Mouse (Mus musculus) heart, embryonic 11.5 days (tissue): ENCODE results near the gene Tnfaip3. TPM values are rescaled to one million over a fixed set of nuclear protein-coding genes. Genes with fewer than 3 reads are reported as not detected.

Experiments
- ATAC-seq: fragments of 200-750 bp; cut with Nextera tagmentation; replicated peaks from 2 replicates; pipeline ENCODE4 v1.8.0; 2017; ENCODE audit warnings: moderate library complexity; ENCODE audit not compliant: insufficient number of reproducible peaks, low FRiP score, low TSS enrichment
- H3K27ac ChIP-seq: fragments of 300-500 bp; sonication (generic); 2 replicates; pipeline ENCODE4 v1.5.1; 2014; ENCODE audit warnings: mild to moderate bottlenecking, low read depth, low read length
- H3K27me3 ChIP-seq: fragments of 300-500 bp; sonication (generic); 2 replicates; pipeline ENCODE4 v1.6.1; 2014; ENCODE audit warnings: mild to moderate bottlenecking, low read length, mixed read lengths; ENCODE audit not compliant: control insufficient read depth, insufficient read depth
- H3K36me3 ChIP-seq: fragments of 300-500 bp; sonication (generic); 2 replicates; pipeline ENCODE4 v1.6.1; 2014; ENCODE audit warnings: mild to moderate bottlenecking, low read length, moderate library complexity, mixed read lengths; ENCODE audit not compliant: control insufficient read depth, insufficient read depth
- H3K4me1 ChIP-seq: fragments of 300-500 bp; sonication (generic); 2 replicates; pipeline ENCODE4 v1.6.1; 2014; ENCODE audit warnings: low read length; ENCODE audit not compliant: control insufficient read depth, insufficient read depth
- H3K4me2 ChIP-seq: fragments of 300-500 bp; sonication (generic); 2 replicates; pipeline ENCODE4 v1.6.1; 2014; ENCODE audit warnings: mild to moderate bottlenecking, moderate library complexity
- H3K4me3 ChIP-seq: fragments of 300-500 bp; sonication (generic); 2 replicates; pipeline ENCODE4 v1.5.1; 2014; ENCODE audit warnings: low read depth, low read length
- H3K9ac ChIP-seq: fragments of 300-500 bp; sonication (generic); 2 replicates; pipeline ENCODE4 v1.6.1; 2014; ENCODE audit warnings: mild to moderate bottlenecking, low read depth, low read length, moderate library complexity
- H3K9me3 ChIP-seq: fragments of 300-500 bp; sonication (generic); replicated peaks from 2 replicates; pipeline ENCODE4 v1.6.1; 2016; ENCODE audit warnings: low read length; ENCODE audit not compliant: control insufficient read depth
- WGBS: fragments of 180-500 bp; shearing (Covaris S2); extraction: QIAGEN DNeasy Blood & Tissue Kit; methylation state at CpG from one replicate; pipeline ENCODE4 v1.1.7; 2014; ENCODE audit not compliant: insufficient replicate concordance; 5-methylcytosine and 5-hydroxymethylcytosine counted together
- polyA plus RNA-seq: library from polyadenylated mRNA; unstranded; fragments of >200 nt; fragmentation: Nextera tagmentation; extraction: Ambion mirVana; gene quantifications from 2 replicates; pipeline ENCODE4 v1.2.1, GENCODE M21; 2014

Tnfaip3 gene
- polyA plus RNA-seq, 1 experiment from 2014 or later = 3.0 TPM

DNA sequence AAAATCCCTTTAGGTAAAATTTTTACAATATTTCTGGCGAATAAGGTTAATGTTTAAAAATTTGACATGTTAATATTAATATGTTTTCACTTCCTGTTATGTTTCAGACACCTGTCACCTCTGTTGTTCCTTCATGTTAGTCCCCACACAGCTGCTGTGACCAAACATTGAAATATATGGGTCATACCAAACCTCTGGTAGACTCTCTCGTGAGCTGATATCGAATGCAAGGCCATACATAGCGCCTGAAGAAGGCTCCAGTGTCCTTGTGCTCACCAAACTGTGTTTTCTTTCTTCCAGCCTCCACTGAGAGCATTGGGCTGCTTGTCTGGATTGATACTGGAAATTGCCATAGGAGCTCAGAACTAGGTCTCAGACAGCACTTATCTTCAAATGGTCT is 24.4 kb downstream of the Tnfaip3 start:
- H3K27ac ChIP-seq = no peak overlapping the region
- H3K4me1 ChIP-seq = no peaks in the 10 kb centered on the region
- ATAC-seq = no peak
- no peaks in the 10 kb centered on the region for H3K9me3 ChIP-seq
- no peaks in the 10 kb centered on the region for H3K27me3 ChIP-seq
- 77% methylated on average over 4 of the region's 4 CpGs for WGBS
- H3K36me3 ChIP-seq = no peaks in the 10 kb centered on the region
- no peak overlapping the region for H3K4me3 ChIP-seq
- no peak overlapping the region for H3K4me2 ChIP-seq
- H3K9ac ChIP-seq = no peak overlapping the region

DNA sequence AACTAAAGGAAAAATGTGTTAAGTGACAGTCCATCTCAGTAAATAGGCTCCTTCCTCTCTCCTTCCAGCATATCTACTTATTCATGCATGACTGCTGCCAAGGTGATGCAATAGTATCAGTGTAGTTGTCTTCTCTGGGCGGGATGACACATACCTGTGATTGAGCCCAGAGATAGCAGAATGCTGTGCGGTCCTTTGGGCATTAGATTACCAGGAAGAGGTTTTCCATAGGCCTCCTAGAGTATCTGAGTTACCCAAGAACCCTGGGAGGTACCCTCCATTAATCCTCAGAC is 27.6 kb downstream of the Tnfaip3 start:
- Histone ChIP-seq H3K27ac (no peak overlapping the region), H3K4me2 (no peak overlapping the region), H3K4me1 (no peaks in the 10 kb centered on the region), H3K9ac (no peak overlapping the region), H3K27me3 (no peaks in the 10 kb centered on the region), H3K9me3 (no peaks in the 10 kb centered on the region), H3K4me3 (no peak overlapping the region), H3K36me3 (no peaks in the 10 kb centered on the region)
- WGBS = 64% methylated on average over 2 of the region's 2 CpGs
- no peak for ATAC-seq

DNA sequence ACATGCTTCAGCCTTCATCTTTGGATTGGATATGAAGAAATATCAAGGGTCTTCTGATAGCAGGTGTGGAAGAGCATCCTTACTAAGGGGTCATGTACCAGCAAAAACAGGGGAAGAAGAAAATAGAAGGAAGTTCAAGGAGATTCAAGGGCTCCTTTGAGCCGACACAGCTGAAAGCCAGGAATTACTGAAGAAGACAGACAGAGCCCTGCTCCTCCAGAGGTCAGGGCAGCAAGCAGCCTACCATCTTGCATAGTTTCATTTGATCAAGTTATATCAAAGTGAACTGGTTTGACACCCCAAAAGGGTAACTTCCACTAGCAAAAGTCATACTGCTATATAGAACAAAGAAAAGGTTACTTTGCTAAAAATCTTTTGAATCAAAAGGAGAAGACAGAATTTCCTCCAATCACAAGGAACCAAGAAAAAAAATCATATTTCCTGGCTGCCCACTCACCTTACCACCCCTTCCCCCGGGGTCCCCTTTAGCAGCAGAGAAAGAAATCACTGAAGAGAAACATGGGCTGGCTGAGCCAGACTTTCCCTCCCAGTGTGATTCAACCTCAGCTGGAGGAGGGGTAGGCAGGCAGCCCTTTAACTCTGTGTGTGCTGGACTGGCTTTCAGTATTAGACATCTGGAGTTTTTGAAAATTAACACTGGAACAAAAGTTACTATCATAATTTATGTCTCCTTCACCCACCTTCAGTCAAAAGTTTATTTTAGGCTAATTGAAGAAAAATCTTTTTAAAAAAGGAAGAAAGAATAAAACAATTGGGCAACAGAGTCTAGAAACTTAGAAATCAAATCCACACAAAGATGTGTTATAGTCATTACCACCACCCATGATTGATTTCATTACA is 28.2 kb downstream of the Tnfaip3 start:
- no peaks in the 10 kb centered on the region for H3K36me3 ChIP-seq
- H3K4me1 ChIP-seq = no peaks in the 10 kb centered on the region
- H3K4me2 ChIP-seq = no peak overlapping the region
- no peaks in the 10 kb centered on the region for H3K9me3 ChIP-seq
- no peak overlapping the region for H3K4me3 ChIP-seq
- no peak overlapping the region for H3K9ac ChIP-seq
- H3K27ac ChIP-seq = no peak overlapping the region
- no peak for ATAC-seq
- H3K27me3 ChIP-seq = no peaks in the 10 kb centered on the region
- 20% methylated on average over 2 of the region's 2 CpGs for WGBS

DNA sequence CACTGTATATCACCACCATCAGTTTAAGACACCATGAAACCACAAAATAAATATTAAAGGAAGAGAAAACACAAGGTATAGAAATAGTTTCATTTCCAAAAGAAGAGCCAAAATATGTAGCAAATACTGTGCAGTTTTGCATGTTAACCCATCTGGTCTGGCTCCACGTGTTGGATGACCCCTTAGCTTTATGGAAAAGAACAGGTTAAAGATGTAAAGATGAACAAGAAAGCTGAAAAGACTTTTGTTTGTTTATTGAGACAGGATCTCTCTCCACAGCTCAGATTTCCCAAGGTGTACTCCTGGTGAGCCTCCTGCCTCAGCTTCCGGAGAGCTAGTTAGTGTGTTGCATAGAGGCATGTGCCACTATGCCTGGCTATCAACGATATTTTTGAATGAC is 29.9 kb downstream of the Tnfaip3 start:
- Histone ChIP-seq H3K9me3 (no peaks in the 10 kb centered on the region), H3K36me3 (no peaks in the 10 kb centered on the region), H3K27me3 (no peaks in the 10 kb centered on the region), H3K27ac (no peak overlapping the region), H3K4me1 (no peaks in the 10 kb centered on the region), H3K4me2 (no peak overlapping the region), H3K4me3 (no peak overlapping the region), H3K9ac (no peak overlapping the region)
- 83% methylated on average over 3 of the region's 3 CpGs for WGBS
- no peak for ATAC-seq

DNA sequence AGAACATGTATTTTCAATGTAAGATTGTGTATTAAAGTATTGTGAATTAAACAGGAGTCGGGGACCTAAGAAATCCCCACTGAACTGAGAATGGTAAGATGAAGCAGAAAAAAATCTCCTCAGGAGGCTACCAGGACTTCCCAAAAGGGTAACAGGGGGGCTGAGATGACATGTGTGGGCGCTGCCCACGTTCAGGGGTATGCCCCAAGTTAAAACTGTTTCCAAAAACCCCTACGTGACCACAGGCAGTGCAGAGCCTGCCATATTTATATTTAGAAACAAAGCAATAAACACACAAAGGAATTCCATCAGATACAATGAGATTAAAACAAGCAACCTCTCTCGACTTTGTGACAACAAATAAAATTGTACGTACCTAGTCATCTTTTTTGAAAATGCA is 31.9 kb downstream of the Tnfaip3 start:
- Histone ChIP-seq H3K9me3 (no peaks in the 10 kb centered on the region), H3K4me3 (no peak overlapping the region), H3K4me1 (no peaks in the 10 kb centered on the region), H3K36me3 (no peaks in the 10 kb centered on the region), H3K27me3 (no peaks in the 10 kb centered on the region), H3K27ac (no peak overlapping the region), H3K4me2 (no peak overlapping the region), H3K9ac (no peak overlapping the region)
- no peak for ATAC-seq
- whole genome bisulfite sequencing = 78% methylated on average over 6 of the region's 6 CpGs

DNA sequence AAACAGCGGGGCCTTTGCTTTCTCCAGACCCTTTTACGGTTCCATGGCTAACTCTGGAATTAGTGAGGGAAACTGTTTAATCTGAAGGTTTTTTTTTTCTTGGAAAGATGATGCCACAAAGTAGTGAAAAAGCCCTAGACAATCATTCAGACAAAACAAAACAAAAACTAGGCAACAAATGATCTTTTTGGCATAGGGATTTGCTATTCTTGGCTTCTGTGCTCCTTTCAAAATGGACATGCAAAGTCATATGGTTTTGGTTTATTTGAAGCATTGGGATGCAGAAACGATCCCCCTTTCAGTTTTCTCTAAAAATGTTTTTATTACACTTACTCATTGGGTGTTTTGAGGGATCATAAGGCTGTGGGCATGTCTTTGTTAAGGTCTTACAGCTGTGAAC is 41.0 kb downstream of the Tnfaip3 start:
- Histone ChIP-seq H3K4me3 (no peak overlapping the region), H3K4me1 (no peaks in the 10 kb centered on the region), H3K4me2 (no peak overlapping the region), H3K36me3 (no peaks in the 10 kb centered on the region), H3K27me3 (no peaks in the 10 kb centered on the region), H3K9ac (no peak overlapping the region), H3K9me3 (no peaks in the 10 kb centered on the region), H3K27ac (no peak overlapping the region)
- ATAC-seq = no peak
- 79% methylated on average over 3 of the region's 3 CpGs for WGBS

DNA sequence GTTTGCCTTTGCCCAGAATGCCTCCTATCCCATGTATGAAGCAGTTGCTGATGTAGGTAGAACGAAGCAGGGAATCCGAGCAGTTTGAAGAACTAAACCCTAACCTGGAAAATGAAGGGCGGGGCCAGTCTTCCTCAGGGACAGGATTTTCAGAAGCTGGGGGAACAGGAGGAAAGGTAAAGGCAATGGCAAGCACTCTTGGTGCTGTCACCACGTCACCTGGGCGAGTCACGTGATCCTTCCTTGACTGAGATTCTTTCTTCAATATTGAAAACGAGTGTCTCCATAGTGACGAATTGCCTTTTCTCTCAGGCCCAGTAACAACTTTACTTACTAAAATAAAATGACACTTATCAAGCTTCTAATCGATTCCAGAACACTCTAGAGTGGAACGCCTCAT is 48.6 kb downstream of the Tnfaip3 start:
- no peak overlapping the region for H3K4me2 ChIP-seq
- 79% methylated on average over 10 of the region's 10 CpGs for WGBS
- H3K4me1 ChIP-seq = no peaks in the 10 kb centered on the region
- H3K27me3 ChIP-seq = no peaks in the 10 kb centered on the region
- H3K36me3 ChIP-seq = no peaks in the 10 kb centered on the region
- no peak overlapping the region for H3K9ac ChIP-seq
- H3K4me3 ChIP-seq = no peak overlapping the region
- H3K9me3 ChIP-seq = no peaks in the 10 kb centered on the region
- no peak overlapping the region for H3K27ac ChIP-seq
- ATAC-seq = no peak

DNA sequence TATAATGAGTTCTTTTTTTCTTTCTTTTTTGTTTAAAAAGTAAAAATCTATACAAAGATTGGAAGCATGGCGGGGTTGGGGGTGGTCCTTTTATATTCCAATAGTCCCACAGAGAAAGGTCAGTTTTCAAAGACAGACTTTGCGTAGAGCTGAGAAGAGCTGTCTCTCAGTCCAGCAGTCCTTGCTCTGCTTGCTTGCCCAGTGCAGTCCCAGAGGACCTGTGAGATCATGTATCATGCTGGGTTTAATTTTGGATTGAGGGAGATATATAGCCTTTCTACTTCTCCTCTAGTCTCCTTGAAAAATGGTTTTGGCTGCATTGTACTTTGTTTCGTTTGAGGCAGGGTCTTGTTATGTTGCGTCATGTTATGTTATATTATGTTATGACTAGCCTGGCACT is 49.9 kb downstream of the Tnfaip3 start:
- Histone ChIP-seq H3K36me3 (no peaks in the 10 kb centered on the region), H3K9ac (no peak overlapping the region), H3K27me3 (no peaks in the 10 kb centered on the region), H3K4me2 (no peak overlapping the region), H3K4me1 (no peaks in the 10 kb centered on the region), H3K4me3 (no peak overlapping the region), H3K9me3 (no peaks in the 10 kb centered on the region), H3K27ac (no peak overlapping the region)
- no peak for ATAC-seq
- 85% methylated on average over 4 of the region's 4 CpGs for WGBS

DNA sequence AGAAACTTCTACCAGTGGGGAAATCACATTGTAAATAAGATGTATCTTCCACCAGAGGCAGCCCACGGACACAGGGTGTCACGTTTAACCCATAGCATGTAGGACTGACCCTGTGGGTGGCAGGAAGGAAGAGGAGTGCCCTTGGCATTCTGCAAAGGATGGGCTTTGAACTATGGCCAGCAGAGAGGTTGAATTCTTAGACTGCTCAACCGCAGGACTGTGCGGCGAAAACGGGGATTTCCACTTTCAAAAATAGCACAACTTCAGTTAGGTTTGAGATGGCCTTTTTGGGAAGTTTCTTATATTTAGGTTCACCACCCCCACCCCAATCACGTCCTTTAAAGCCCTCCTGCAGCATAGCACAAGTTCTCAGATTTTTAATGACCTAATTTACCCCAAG is 50.6 kb downstream of the Tnfaip3 start:
- Histone ChIP-seq H3K36me3 (no peaks in the 10 kb centered on the region), H3K9ac (no peak overlapping the region), H3K9me3 (no peaks in the 10 kb centered on the region), H3K4me2 (no peak overlapping the region), H3K4me1 (no peaks in the 10 kb centered on the region), H3K27me3 (no peaks in the 10 kb centered on the region), H3K4me3 (no peak overlapping the region), H3K27ac (no peak overlapping the region)
- WGBS = 62% methylated on average over 7 of the region's 7 CpGs
- ATAC-seq = no peak
